Mouse (Mus musculus) forebrain, embryonic 16.5 days (tissue): Measurements from ENCODE around the gene Psmb1. TPM values are rescaled to one million over a fixed set of nuclear protein-coding genes. Genes with fewer than 3 reads are reported as not detected.
"Not testable (repeated sequence)": the region's sequence is repeated elsewhere in the genome, so short reads cannot be mapped to it uniquely, and the experiment has no call there.

Source experiments
- ATAC-seq: fragments of 200-750 bp; cut with Nextera tagmentation; 2 replicates; pipeline ENCODE4 v1.8.0; 2017; ENCODE audit warnings: mild to moderate bottlenecking, moderate library complexity
- H3K27ac ChIP-seq: fragments of 300-500 bp; sonication (generic); 2 replicates; pipeline ENCODE4 v1.5.1; 2014; ENCODE audit warnings: low read length, control low read depth
- H3K27me3 ChIP-seq: fragments of 300-500 bp; sonication (generic); replicated peaks from 2 replicates; pipeline ENCODE4 v1.6.1; 2014; ENCODE audit warnings: low read length; ENCODE audit not compliant: control insufficient read depth, insufficient read depth
- H3K36me3 ChIP-seq: fragments of 300-500 bp; sonication (generic); 2 replicates; pipeline ENCODE4 v1.6.1; 2014; ENCODE audit not compliant: control insufficient read depth, insufficient read depth
- H3K4me1 ChIP-seq: fragments of 300-500 bp; sonication (generic); replicated peaks from 2 replicates; pipeline ENCODE4 v1.6.1; 2014; ENCODE audit warnings: low read length; ENCODE audit not compliant: control insufficient read depth, insufficient read depth
- H3K4me2 ChIP-seq: fragments of 300-500 bp; sonication (generic); 2 replicates; pipeline ENCODE4 v1.6.1; 2014; ENCODE audit warnings: mild to moderate bottlenecking, low read length, control low read depth
- H3K4me3 ChIP-seq: fragments of 300-500 bp; sonication (generic); replicated peaks from 2 replicates; pipeline ENCODE4 v1.5.1; 2014; ENCODE audit warnings: mild to moderate bottlenecking, low read length, control low read depth
- H3K9ac ChIP-seq: fragments of 300-500 bp; sonication (generic); replicated peaks from 2 replicates; pipeline ENCODE4 v1.6.1; 2014; ENCODE audit warnings: low read depth, low read length, control low read depth
- H3K9me3 ChIP-seq: fragments of 300-500 bp; sonication (generic); 2 replicates; pipeline ENCODE4 v1.6.1; 2016; ENCODE audit warnings: low read length; ENCODE audit not compliant: control insufficient read depth
- WGBS: fragments of 180-500 bp; shearing (Covaris S2); extraction: QIAGEN DNeasy Blood & Tissue Kit; methylation state at CpG from one replicate; pipeline ENCODE4 v1.1.7; 2014; 5-methylcytosine and 5-hydroxymethylcytosine counted together
- polyA plus RNA-seq: library from polyadenylated mRNA; unstranded; fragments of >200 nt; fragmentation: Nextera tagmentation; extraction: Ambion mirVana; gene quantifications from 2 replicates; pipeline ENCODE4 v1.2.1, GENCODE M21; 2015

Psmb1 gene
- 231 and 234 TPM in 2 replicates for polyA plus RNA-seq

DNA sequence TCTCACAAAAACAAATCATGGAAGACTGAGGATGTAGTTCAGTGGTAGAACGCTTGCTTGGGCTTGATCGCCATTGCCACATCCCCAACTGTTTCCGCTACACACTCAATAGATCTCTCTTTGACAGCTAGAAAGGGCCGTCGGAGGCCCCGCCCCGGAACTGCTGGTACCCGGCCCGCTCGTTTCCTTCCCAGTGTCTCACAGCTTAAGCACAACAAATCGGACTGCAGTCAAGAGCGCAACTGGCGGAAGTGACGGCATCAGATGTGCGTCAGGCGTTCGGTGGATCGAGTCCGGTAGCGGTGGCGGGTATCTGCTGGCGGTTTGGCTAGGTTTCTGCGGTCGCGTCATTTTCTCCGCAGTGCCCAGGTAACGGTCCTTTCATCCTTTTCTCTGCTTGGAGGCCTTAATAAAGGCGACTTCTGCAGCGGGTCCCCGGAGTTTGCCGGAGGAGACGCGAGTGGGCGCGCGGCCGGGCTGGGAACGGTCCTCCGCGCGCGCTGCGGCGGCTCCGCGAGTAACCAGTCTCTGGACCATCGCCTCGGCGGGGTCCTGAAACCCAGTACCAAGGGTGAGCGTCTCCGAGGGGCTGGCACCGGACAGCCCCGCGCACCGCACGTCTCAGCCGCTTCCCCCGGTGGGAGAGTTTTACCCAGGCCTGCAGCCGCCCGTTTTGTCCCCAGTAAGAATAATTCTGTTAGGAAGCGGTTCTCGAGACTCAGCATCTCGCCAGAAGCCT, at the start of gene Psmb1, which contains the start of gene Tbp:
Gene Psmb1 (minus strand): TSS at position 96 of the 739 bp plus-strand sequence.
Gene Tbp (plus strand): TSS at position 233 of the 739 bp plus-strand sequence.
- Histone ChIP-seq H3K36me3 (peaks cover 16% of the 10 kb centered on the region), H3K27me3 (no peaks in the 10 kb centered on the region), H3K4me2 (peak within 1 kb of the TSS; percentile 54), H3K9me3 (no peaks in the 10 kb centered on the region), H3K4me3 (peak within 1 kb of the TSS; percentile 89), H3K9ac (peak within 1 kb of the TSS; percentile 74), H3K4me1 (peaks cover 33% of the 10 kb centered on the region), H3K27ac (peak within 1 kb of the TSS; percentile 96)
- under 1% methylated on average over 63 of the region's 63 CpGs for WGBS
- peak; percentile 93 for ATAC-seq

DNA sequence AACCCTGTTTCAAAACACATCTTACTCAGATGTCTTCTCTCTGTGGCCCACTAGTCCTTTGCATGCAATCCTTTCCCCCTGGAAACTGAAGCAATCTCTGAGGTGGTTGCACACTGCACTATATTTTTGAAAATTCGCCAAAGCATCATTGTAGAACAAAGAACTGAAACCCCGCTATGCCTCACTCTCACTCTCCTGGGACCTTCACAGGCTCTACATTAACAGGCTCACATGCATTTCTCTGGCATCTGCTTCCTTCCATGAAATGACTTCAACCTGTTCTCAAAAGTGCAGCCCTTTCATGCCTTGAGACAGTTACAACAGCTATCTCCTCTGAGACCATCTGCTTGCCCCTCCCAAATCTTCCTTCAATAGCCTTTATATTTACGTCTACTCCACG, 46.9 kb upstream of the Psmb1 start:
- WGBS, result 76% methylated on average over 4 of the region's 4 CpGs
- H3K4me1 ChIP-seq, result no peaks in the 10 kb centered on the region
- H3K9me3 ChIP-seq, result no peaks in the 10 kb centered on the region
- H3K27me3 ChIP-seq, result no peaks in the 10 kb centered on the region
- no peak overlapping the region for H3K4me3 ChIP-seq
- no peak overlapping the region for H3K27ac ChIP-seq
- ATAC-seq, result no peak
- no peaks in the 10 kb centered on the region for H3K36me3 ChIP-seq
- no peak overlapping the region for H3K9ac ChIP-seq
- no peak overlapping the region for H3K4me2 ChIP-seq

DNA sequence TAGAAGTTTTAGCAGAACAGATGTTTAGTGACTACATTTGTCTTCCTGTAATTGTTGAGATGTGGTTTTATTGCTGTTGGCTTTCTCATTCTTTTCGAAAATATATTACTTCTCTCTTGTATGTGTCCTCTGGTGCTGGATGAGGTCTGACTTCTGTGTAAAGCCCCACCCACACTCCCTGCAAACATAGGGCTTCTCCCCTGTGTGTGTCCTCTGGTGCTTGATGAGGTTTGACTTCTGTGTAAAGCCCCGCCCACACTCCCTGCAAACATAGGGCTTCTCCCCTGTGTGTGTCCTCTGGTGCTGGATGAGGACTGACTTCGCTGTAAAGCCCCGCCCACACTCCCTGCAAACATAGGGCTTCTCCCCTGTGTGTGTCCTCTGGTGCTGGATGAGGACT, 44.3 kb upstream of the Psmb1 start:
- not testable (repeated sequence) for H3K27me3 ChIP-seq, H3K9me3 ChIP-seq, H3K4me3 ChIP-seq, ATAC-seq, H3K4me2 ChIP-seq, H3K4me1 ChIP-seq, H3K9ac ChIP-seq, H3K36me3 ChIP-seq, H3K27ac ChIP-seq
- WGBS, result 57% methylated on average over 4 of the region's 4 CpGs

DNA sequence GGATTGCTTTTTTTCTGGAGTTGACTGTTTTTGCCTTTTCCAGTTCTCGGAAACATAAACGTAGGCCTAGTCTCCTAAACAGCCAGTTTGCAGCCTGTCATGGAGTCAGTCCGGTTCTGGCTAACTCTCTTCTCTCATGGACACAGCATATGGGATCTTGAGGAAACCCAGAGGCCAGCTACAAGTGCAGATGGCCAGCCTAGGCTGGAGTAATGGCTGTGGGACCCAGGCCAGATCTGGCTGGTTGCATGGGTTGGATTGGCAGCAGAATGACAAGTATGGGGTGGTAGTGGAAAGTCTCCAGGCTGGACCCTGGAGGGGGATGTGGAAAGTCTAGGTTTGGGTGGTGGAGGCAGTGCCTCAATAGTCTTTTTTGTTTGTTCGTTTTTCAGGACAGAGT, 40.8 kb upstream of the Psmb1 start:
- H3K36me3 ChIP-seq, result no peaks in the 10 kb centered on the region
- peaks cover 2% of the 10 kb centered on the region; the same call in 1 of the 2 replicates for H3K27me3 ChIP-seq
- no peak overlapping the region for H3K9ac ChIP-seq
- H3K9me3 ChIP-seq, result no peaks in the 10 kb centered on the region
- no peak overlapping the region for H3K4me3 ChIP-seq
- WGBS, result 75% methylated on average over 4 of the region's 4 CpGs
- H3K4me1 ChIP-seq, result peaks cover 6% of the 10 kb centered on the region
- H3K4me2 ChIP-seq, result no peak overlapping the region
- H3K27ac ChIP-seq, result no peak overlapping the region
- no peak for ATAC-seq

DNA sequence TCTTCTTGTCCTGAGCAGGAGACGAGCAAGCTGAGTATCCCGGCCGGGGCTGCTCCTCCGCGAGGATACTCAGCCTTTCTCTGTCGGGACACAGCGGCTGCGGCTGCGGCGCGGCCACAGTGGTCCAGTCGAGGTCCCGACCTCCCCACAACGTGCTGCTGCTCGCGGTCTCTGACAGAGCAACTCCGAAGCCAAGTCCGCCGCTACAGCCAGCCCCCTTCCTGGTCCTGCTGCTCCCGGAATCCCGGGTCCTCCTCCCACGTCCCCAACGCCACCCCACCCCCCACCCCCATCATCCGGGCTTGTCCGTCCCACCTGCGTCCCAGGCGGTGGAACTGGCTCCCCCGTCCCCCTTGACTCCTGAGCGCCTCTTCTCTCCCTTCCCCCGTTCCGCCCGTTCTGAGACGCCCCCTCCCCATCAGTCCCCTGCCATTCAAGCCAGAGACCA, 36.9 kb upstream of the Psmb1 start:
- H3K27me3 ChIP-seq, result peaks cover 2% of the 10 kb centered on the region; the same call in 1 of the 2 replicates
- no peaks in the 10 kb centered on the region for H3K9me3 ChIP-seq
- no peak overlapping the region for H3K27ac ChIP-seq
- H3K4me2 ChIP-seq, result peak overlapping the region; percentile 94
- H3K36me3 ChIP-seq, result no peaks in the 10 kb centered on the region
- ATAC-seq, result no peak
- peaks cover 6% of the 10 kb centered on the region for H3K4me1 ChIP-seq
- H3K9ac ChIP-seq, result peak overlapping the region; percentile 67
- 1% methylated on average over 33 of the region's 33 CpGs for WGBS
- peak overlapping the region; percentile 51 for H3K4me3 ChIP-seq

DNA sequence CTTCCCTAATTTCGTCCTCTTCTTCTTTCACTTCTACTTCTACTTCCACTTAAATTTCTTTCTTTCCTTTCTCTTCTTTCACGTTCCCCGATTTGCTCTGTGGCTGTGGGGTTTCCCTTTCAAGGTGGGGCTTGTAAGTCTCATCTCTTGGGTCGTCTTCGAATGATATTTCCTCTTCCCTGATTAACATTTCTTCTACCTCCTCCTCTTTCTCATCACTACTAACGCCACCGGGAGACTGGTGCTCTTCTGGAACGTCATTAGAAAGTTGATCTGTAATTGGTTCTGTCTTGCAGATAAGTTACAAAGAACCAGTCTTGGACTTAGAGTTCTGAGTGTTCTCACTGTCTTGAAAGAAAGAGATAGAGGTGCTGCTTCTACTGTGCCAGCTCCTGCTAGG, 36.4 kb upstream of the Psmb1 start:
- no peaks in the 10 kb centered on the region for H3K9me3 ChIP-seq
- 17% methylated on average over 8 of the region's 8 CpGs for WGBS
- peaks cover 6% of the 10 kb centered on the region for H3K4me1 ChIP-seq
- H3K4me3 ChIP-seq, result peak overlapping the region; percentile 51
- ATAC-seq, result no peak
- H3K27ac ChIP-seq, result no peak overlapping the region
- H3K27me3 ChIP-seq, result peaks cover 2% of the 10 kb centered on the region; the same call in 1 of the 2 replicates
- no peak overlapping the region; the same call in 1 of the 2 replicates for H3K9ac ChIP-seq
- H3K36me3 ChIP-seq, result no peaks in the 10 kb centered on the region
- H3K4me2 ChIP-seq, result peak overlapping the region; percentile 94

DNA sequence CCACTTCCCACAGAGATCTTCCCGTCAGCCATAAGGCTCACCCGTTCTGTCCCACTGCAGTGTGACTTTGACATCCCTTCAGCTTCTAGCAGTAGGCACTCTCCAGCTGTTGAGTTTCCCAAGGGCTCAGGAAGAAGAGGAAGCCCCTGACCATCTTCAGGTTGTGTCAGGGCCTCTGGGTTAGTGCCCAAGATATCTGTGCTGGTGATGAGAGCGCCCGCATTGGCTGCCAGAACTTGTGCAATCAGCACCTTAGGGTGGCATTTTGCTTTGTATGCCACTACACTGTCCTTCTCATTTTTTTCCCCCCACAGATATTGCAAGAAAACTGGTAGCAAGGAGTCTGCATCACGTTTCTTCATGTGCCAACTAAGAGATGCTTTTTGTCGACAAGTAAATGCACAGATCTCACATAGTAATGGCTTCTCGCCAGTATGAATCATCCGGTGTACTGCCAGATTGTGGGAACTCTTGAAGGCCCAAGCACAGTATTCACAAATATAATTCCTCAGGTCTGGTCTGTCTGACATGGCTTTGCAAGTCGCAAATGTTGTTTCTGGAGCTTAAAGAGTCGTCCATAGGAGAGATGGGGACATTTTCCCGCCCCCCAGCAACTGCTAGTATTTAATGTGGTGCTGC, 35.7 kb upstream of the Psmb1 start:
- H3K27me3 ChIP-seq, result peaks cover 2% of the 10 kb centered on the region; the same call in 1 of the 2 replicates
- ATAC-seq, result peak; percentile 28; the same call in 1 of the 2 replicates
- no peak overlapping the region for H3K27ac ChIP-seq
- no peak overlapping the region for H3K4me3 ChIP-seq
- H3K4me2 ChIP-seq, result no peak overlapping the region
- H3K9me3 ChIP-seq, result no peaks in the 10 kb centered on the region
- 61% methylated on average over 11 of the region's 11 CpGs for WGBS
- H3K4me1 ChIP-seq, result peaks cover 6% of the 10 kb centered on the region
- H3K36me3 ChIP-seq, result no peaks in the 10 kb centered on the region
- H3K9ac ChIP-seq, result no peak overlapping the region

DNA sequence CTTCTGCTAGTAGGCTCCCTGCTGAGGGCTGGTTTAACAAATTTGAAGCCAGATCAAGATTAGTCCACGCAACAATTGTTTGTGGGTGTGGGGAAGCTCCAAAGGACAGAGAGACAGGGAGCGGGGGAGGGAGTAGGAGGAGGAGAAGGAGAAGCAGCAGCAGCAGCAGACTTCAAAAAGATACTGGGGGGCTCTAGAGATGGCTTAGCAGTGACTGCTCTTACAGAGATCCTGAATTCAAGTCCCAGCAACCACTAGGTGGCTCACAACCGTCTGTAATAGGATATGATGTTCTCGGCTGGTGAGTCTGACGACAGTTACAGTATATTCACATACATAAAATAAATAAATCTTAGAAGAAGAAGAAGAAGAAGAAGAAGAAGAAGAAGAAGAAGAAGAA, 30.6 kb upstream of the Psmb1 start:
- ATAC-seq, result no peak; the same call in 1 of the 2 replicates

DNA sequence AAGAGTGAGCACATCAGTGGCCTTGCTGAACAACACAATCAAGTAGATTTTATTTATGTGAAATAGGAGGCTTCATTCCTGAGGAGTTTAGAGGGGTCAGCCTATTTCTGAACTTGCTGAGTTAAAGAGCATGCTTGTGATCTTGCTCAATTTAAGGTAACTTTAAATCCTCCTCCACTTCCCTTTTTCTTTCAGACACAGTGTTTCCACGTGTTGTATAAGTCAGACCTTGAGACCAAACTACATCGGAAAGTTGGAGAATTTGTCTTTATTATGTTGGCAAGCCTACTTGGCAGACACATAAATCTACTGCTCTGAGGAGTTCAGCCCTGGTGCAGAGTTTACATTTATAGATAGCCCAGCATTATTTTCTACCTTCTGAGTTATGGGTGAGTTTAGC, 29.3 kb upstream of the Psmb1 start:
- Histone ChIP-seq H3K36me3 (peaks cover 4% of the 10 kb centered on the region; the same call in 1 of the 2 replicates), H3K4me3 (no peak overlapping the region), H3K4me2 (no peak overlapping the region), H3K9me3 (no peaks in the 10 kb centered on the region), H3K4me1 (peaks cover 10% of the 10 kb centered on the region), H3K27ac (no peak overlapping the region), H3K27me3 (no peaks in the 10 kb centered on the region), H3K9ac (no peak overlapping the region)
- no peak for ATAC-seq
- 86% methylated on average over 2 of the region's 2 CpGs for WGBS

More for the DNA sequence above, 30.6 kb upstream of the Psmb1 start:
- no peak overlapping the region for H3K9ac ChIP-seq
- peaks cover 10% of the 10 kb centered on the region for H3K4me1 ChIP-seq
- no peaks in the 10 kb centered on the region for H3K36me3 ChIP-seq
- H3K27ac ChIP-seq, result no peak overlapping the region
- H3K4me2 ChIP-seq, result no peak overlapping the region
- no peak overlapping the region for H3K4me3 ChIP-seq
- 4% methylated on average over 5 of the region's 5 CpGs for WGBS
- no peaks in the 10 kb centered on the region for H3K27me3 ChIP-seq
- no peaks in the 10 kb centered on the region for H3K9me3 ChIP-seq
